Mouse (Mus musculus) MEL-GATA-1-ER (cell line): ENCODE measurements around the gene Gbp5.
"Not testable (repeated sequence)": the region's sequence is repeated elsewhere in the genome, so short reads cannot be mapped to it uniquely, and the experiment has no call there.

Experiments
- DNase-seq: peaks from one replicate; pipeline ENCODE4 v3.0.0-alpha.2; 2012; ENCODE audit warnings: low read depth; ENCODE audit errors: extremely low read depth

Gbp5 gene

GRCm38 (mm10) chr3:142541391-142541790, 47.6 kb downstream of the Gbp5 start:
- no peak for DNase-seq

DNA sequence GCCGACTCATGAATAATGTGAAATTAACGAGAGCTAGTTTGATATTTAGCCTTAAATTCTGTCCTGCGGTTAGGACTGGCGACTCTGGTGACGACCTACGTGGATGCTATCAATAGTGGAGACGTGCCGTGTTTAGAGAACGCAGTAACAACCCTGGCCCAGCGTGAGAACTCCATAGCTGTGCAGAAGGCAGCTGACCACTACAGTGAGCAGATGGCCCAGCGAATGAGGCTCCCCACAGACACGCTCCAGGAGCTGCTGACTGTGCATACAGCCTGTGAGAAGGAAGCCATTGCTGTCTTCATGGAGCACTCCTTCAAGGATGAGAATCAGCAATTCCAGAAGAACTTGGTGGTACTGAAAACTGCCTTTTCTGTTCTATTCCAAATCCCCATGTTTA, 49.0 kb downstream of the Gbp5 start:
- DNase-seq: not testable (repeated sequence)

DNA sequence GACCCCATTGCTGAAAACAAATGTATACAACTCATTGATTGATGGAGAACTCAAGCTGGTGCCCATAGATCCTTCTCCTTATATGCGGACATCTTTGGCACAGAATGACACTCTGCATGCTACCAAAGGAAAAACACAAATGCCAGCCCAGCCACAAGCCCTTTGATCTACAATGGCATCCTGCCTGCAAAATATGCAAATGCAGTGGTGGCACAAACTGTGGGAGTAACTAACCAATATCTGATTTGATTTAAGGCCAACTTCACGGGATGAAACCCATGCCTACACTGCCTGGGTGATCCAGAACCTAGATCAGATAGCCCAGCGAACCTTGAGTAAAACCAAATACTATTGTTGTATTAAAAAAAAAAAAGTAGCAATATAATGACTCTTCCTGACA, 52.9 kb downstream of the Gbp5 start:
- no peak for DNase-seq

- DNase-seq: no peak
These were observed 56.4 kb downstream of the Gbp5 start for GRCm38 (mm10) chr3:142550052-142550676.

DNA sequence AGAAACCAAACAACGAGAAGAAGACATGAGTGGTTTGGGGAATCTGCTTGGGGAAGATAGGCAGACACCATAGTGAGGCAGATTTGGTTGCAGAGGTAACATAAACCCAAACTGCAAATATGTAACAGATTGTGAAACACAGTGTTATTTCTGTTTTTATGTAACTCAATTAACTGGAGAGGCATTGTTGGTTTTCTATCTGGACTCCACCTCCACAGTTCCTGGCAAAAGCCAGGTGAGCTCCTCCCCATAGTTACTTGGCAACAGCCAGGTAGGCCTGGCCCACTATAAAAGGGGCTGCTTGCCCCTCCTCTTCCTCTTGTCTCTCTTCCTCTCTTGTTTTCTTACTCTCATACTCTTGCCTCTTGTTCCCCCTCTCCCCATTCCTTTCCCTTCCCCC, 60.8 kb downstream of the Gbp5 start:
- no peak for DNase-seq

GRCm38 (mm10) chr3:142555623-142556022, 61.8 kb downstream of the Gbp5 start:
- DNase-seq: no peak

DNA sequence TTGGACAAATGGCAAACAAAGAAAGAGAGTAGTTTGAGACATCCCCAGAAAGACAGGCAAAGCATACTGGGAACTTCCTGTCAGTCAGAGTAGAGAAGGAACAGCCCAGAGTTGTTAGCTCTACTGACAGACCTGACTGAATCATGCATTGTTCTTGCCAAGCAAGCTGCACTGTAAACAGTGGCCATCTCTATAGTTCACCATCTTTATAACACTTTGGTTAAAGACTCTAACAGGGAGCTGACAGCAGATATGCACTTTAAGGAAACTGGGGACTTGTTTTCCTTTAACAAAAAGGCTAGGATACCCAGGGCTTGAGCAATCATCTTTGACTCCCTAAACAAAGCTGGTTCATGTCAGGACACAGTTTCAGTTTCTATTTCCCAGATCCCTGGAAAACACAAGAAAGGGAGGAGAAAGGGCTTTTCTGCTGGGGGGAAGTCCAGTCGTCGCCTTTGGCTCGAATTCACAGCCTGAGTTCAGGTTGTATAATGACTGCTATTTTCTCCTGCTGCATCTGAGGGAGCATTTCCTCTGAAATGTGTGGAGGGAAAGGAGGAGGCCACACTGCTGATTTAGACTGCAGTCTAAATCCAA, 66.0 kb downstream of the Gbp5 start, which contains the start of gene Gbp3:
Gene Gbp3 (plus strand): TSS at position 395 of the 597 bp plus-strand sequence.
- DNase-seq: peak; percentile 18

DNA sequence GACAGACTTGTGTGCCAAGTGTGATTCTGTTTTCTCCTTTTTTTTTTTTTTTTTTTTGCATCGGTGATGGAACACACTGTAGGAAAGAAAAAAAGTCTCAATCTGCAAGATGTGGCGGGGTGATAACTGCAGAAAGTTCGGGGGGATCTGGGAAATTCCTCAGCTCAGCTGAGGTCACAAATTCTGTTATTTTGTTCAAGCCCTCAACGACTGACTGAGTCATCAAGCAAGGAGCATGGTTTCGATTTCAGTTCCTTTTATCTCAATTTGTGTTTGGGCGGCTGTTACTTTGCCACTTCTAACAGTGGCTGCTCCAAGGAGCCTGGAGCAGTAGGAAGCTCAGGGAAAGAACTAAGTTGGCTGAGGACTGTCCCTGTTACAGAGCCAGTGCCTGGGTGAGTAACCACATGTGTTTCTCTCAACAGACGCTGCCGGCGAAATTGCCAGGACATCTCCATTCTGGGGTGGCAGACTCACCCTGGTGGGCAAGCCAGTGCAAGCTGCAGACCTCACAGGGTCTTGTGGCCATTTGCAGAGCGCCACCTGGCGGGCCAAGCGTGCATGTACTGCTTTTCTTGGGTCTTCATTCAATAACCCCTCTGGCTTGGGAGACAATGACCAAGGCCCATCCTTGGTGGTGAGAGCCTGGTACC, 66.6 kb downstream of the Gbp5 start:
- DNase-seq: peak; percentile 89

DNA sequence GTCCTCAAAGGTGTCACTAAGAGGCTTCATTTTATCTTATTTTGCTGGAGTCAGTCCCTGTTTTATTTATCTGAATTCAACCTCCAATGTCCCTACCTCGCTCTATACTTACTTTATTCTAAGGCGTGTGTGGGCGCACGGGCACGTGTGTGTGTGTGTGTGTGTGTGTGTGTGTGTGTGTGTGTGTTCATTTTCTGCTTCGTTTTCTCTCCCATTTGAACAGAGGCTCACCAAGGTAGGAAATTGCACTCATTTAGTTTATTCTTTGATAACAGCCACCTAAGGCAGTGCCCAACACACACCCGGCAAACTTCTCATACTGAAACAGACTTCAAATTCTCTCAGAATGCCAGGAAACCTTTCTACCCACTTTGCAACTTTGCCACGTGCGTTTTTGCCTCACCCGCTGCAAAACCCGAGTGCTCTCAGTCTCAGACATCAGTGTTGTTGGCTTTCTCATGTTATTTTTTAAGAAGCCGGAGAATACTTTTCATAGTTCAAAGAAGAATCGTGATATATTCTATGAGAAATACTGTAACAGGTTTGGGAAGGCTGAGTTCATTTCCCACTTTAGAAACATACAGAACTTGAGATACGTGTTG, 67.4 kb downstream of the Gbp5 start:
- DNase-seq: no peak

GRCm38 (mm10) chr3:142561666-142562065, 67.9 kb downstream of the Gbp5 start:
- DNase-seq: no peak

GRCm38 (mm10) chr3:142567490-142567889, 73.7 kb downstream of the Gbp5 start:
- DNase-seq: not testable (repeated sequence)

GRCm38 (mm10) chr3:142570738-142571137, 77.0 kb downstream of the Gbp5 start:
- DNase-seq: no peak
